Mouse (Mus musculus) limb, embryonic 15.5 days (tissue): ENCODE measurements around the gene Exosc9. TPM values are rescaled to one million over a fixed set of nuclear protein-coding genes. Genes with fewer than 3 reads are reported as not detected.

Experiments used
- polyA plus RNA-seq: library from polyadenylated mRNA; unstranded; fragments of >200 nt; fragmentation: Nextera tagmentation; extraction: Ambion mirVana; gene quantifications from 2 replicates; pipeline ENCODE4 v1.2.1, GENCODE M21; 2015

Gene Exosc9
- polyA plus RNA-seq, 1 experiment from 2014 or later = 55.8 TPM

Other genes with a start within 250 kb of the Exosc9 start
- 540 and 661 TPM in 2 replicates for gene Anxa5, start 76.7 kb upstream of the Exosc9 start, polyA plus RNA-seq
- gene 1810062G17Rik, start 76.7 kb upstream of the Exosc9 start, polyA plus RNA-seq = 2.2 and 2.4 TPM in 2 replicates
- gene Gm11549, start 30.8 kb upstream of the Exosc9 start, polyA plus RNA-seq = 0.06 TPM in 1 of 2 replicates, not detected in the other
- gene Ccna2, start 19.5 kb downstream of the Exosc9 start, polyA plus RNA-seq = 130 and 132 TPM in 2 replicates
- 14.0 and 15.1 TPM in 2 replicates for gene Bbs7, start 60.9 kb downstream of the Exosc9 start, polyA plus RNA-seq
- gene Trpc3, start 137.6 kb downstream of the Exosc9 start, polyA plus RNA-seq = 2.2 and 2.5 TPM in 2 replicates